Mouse (Mus musculus) embryonic fibroblast, embryonic 13.5 days (primary cell): ENCODE measurements at regions not wholly inside any gene's neighbourhood (a gene's known extent, or its start where the extent isn't known, plus 50 kb on each side); places are given as distances from the start of the nearest gene placed in this dataset.

ENCODE experiments used
- CTCF ChIP-seq: IDR thresholded peaks from 2 replicates; pipeline ENCODE4 v1.5.1; 2011; ENCODE audit warnings: mild to moderate bottlenecking, control low read depth, low read length, moderate library complexity, borderline replicate concordance; ENCODE audit not compliant: insufficient read depth
- POLR2A ChIP-seq: IDR thresholded peaks from 2 replicates; pipeline ENCODE4 v1.6.1; 2011; ENCODE audit warnings: low read depth, mild to moderate bottlenecking, control low read depth, low read length, moderate library complexity

- TF ChIP-seq CTCF (no peak), POLR2A (no peak)
These were observed 222.0 kb downstream of the Cxcl12 start for GRCm38 (mm10) chr6:117390233-117390848.
